Mouse (Mus musculus) lung, adult 2 months (tissue): ENCODE data around the gene Myh10.

Experiments
- CTCF ChIP-seq: fragments of 200-500 bp; IDR thresholded peaks from 2 replicates; pipeline ENCODE4 v1.5.1; 2011; ENCODE audit warnings: mild to moderate bottlenecking, low read length, control low read depth; ENCODE audit not compliant: insufficient read depth
- POLR2A ChIP-seq: fragments of 200-500 bp; IDR thresholded peaks from 2 replicates; pipeline ENCODE4 v1.6.1; 2011; ENCODE audit warnings: low read depth, mild to moderate bottlenecking, control low read depth, low read length, borderline replicate concordance; ENCODE audit errors: extremely low read depth

GRCm38 (mm10) chr11:68717171-68717840 is 25.9 kb downstream of the Myh10 start:
- TF ChIP-seq CTCF (no peak), POLR2A (no peak)
